Mouse (Mus musculus) splenic B cell, adult 2 months (primary cell): ENCODE measurements around the gene Dgki.

Experiments used
- DNase-seq: peaks from one replicate; pipeline ENCODE4 v3.0.0-alpha.2; 2011; ENCODE audit warnings: low read depth, low spot score
- H3K27me3 ChIP-seq: 2 replicates; pipeline ENCODE4 v1.6.1; 2012; ENCODE audit warnings: mild to moderate bottlenecking, low read length, moderate library complexity, mixed read lengths; ENCODE audit not compliant: control insufficient read depth, poor library complexity, insufficient read depth, severe bottlenecking
- H3K36me3 ChIP-seq: 2 replicates; pipeline ENCODE4 v1.6.1; 2012; ENCODE audit warnings: mild to moderate bottlenecking, low read length, moderate library complexity, mixed read lengths; ENCODE audit not compliant: control insufficient read depth, poor library complexity, insufficient read depth, severe bottlenecking

Gene Dgki

DNA sequence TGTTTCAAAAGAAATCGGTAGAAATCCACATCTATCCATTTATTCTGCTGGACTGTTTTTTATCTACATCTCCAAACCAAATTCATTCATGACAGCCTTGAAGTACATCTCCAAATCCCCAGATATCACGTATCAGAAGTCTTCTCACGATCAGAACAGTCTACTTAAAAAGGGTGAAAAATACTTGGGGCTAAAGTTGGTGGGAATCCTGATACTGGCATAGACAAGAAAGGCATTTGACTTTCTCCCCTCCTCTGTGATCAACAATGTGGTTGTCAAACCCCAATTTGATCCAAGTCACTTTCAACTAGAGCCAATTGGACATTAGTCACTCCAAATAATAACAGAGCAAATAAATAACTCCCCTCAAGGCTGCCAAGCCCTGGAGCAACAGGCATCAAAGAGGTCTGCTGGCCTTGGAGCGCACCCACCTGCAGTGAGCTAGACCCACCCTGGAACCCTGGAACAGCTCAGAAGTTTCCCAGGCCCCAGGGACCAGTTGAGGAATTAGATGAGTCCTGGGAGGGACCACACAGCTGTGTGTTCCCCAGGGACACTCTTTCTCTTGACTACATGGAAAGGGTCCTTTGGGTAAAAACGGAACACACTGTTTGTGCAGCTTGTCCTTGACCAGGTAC is 499.6 kb downstream of the Dgki start:
- DNase-seq = no peak
- Histone ChIP-seq H3K27me3 (no peaks in the 10 kb centered on the region), H3K36me3 (no peaks in the 10 kb centered on the region)

- DNase-seq = no peak
- H3K27me3 ChIP-seq = no peaks in the 10 kb centered on the region
- H3K36me3 ChIP-seq = no peaks in the 10 kb centered on the region
Observed at GRCm38 (mm10) chr6:36797066-36797655, 502.8 kb downstream of the Dgki start.
